Mouse (Mus musculus) lung, postnatal 0 days (tissue): Measurements from ENCODE around the gene Slc25a33.

Source experiments
- CTCF ChIP-seq: IDR thresholded peaks from 2 replicates; pipeline ENCODE4 v1.5.1; 2016; ENCODE audit warnings: antibody characterized with exemption, mild to moderate bottlenecking
- EP300 ChIP-seq: IDR thresholded peaks from 2 replicates; pipeline ENCODE4 v1.6.1; 2016; ENCODE audit warnings: antibody characterized with exemption, mild to moderate bottlenecking, control low read depth

DNA sequence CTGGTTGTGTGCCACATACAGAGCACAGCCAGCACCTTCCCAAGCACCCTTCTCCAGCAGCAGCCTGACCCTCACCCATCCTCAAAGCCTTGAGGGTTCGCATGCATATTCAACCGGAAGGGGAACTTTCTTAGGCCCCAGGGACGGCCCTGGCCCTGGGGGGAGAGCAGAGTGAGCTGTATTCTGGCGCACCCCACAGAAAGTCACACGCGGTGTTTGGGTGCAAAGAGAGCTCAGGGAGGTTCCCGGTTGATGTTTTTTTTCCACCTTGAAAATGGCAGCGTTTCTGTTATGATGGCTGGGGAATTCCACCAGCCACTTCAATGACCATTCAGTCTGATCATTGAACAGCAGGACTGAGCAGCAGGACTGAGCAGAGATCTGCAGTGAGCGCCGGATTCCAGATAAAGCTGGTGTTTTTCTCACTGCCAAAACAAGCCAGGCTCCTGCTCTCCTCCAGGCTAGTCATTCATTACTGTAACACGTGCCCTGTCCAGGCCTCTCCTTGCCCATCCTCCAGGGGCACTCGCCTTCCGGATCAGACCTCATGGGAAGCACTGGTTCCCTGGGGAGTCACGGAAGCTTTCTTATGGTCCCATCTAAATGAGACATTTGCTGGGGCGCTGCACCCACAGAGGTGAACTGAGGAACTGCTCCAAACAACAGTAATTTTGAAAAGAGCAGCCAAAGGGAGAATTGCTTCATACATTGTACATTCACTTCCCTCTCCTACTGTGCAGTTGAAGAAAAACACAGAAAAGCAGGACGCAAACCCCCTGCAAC, 77.7 kb downstream of the Slc25a33 start:
- peak; percentile 37 for TF ChIP-seq CTCF
- no peak for TF ChIP-seq EP300
